Mouse (Mus musculus): Measurements from ENCODE around the gene Bax. TPM values are rescaled to one million over a fixed set of nuclear protein-coding genes. Genes with fewer than 3 reads are reported as not detected.

The Bax gene
- total and polyA plus RNA-seq, 2 experiments from 2014 or later = 120 to 276 TPM

GRCm38 (mm10) chr7:45507583-45507982, 40.9 kb upstream of the Bax start:
- 91% methylated on average over 6 of the region's 6 CpGs for WGBS

GRCm38 (mm10) chr7:45498427-45498826, 31.7 kb upstream of the Bax start:
- WGBS = 96% methylated on average over 6 of the region's 6 CpGs
- Histone ChIP-seq H3K9ac (no peak overlapping the region), H3K9me3 (ENCODE audit: low read length) (no peaks in the 10 kb centered on the region), H3K4me2 (ENCODE audit: low read depth) (no peak overlapping the region), H3K4me3 (ENCODE audit: low read depth, low read length) (no peak overlapping the region), H3K4me1 (ENCODE audit: insufficient read depth) (no peaks in the 10 kb centered on the region), H3K27me3 (ENCODE audit: insufficient read depth, low read length) (no peaks in the 10 kb centered on the region), H3K36me3 (ENCODE audit: insufficient read depth) (peaks cover 79% of the 10 kb centered on the region), H3K27ac (ENCODE audit: low read depth, low read length) (no peak overlapping the region)
- DNase-seq = no peak
- ATAC-seq = no peak
- TF ChIP-seq CTCF (IDR thresholded peaks at IDR 0.05; ENCODE audit: low read depth) = no peak

More at GRCm38 (mm10) chr7:45507583-45507982, 40.9 kb upstream of the Bax start:
- Histone ChIP-seq H3K9ac (no peak overlapping the region), H3K4me1 (ENCODE audit: insufficient read depth) (peaks cover 8% of the 10 kb centered on the region), H3K27me3 (ENCODE audit: insufficient read depth, low read length) (no peaks in the 10 kb centered on the region), H3K4me3 (ENCODE audit: low read depth, low read length) (no peak overlapping the region), H3K4me2 (ENCODE audit: low read depth) (no peak overlapping the region), H3K27ac (ENCODE audit: low read depth, low read length) (no peak overlapping the region), H3K9me3 (ENCODE audit: low read length) (no peaks in the 10 kb centered on the region), H3K36me3 (ENCODE audit: insufficient read depth) (peaks cover 20% of the 10 kb centered on the region)
- no peak for ATAC-seq
- no peak for DNase-seq
- TF ChIP-seq CTCF (IDR thresholded peaks at IDR 0.05; ENCODE audit: low read depth) = no peak

- H3K9ac ChIP-seq = no peak overlapping the region
- H3K27me3 ChIP-seq (ENCODE audit: insufficient read depth, low read length) = no peaks in the 10 kb centered on the region
- TF ChIP-seq CTCF (IDR thresholded peaks at IDR 0.05; ENCODE audit: low read depth) = no peak
- no peak overlapping the region for H3K4me2 ChIP-seq (ENCODE audit: low read depth)
- no peaks in the 10 kb centered on the region for H3K4me1 ChIP-seq (ENCODE audit: insufficient read depth)
- 84% methylated on average over 9 of the region's 9 CpGs for WGBS
- DNase-seq = no peak
- ATAC-seq = no peak
- H3K36me3 ChIP-seq (ENCODE audit: insufficient read depth) = peaks cover 70% of the 10 kb centered on the region
- H3K4me3 ChIP-seq (ENCODE audit: low read depth, low read length) = no peak overlapping the region
- no peak overlapping the region for H3K27ac ChIP-seq (ENCODE audit: low read depth, low read length)
- no peaks in the 10 kb centered on the region for H3K9me3 ChIP-seq (ENCODE audit: low read length)
These were observed 27.9 kb upstream of the Bax start for GRCm38 (mm10) chr7:45494548-45494947.

- Histone ChIP-seq H3K4me2 (ENCODE audit: low read depth) (no peak overlapping the region), H3K36me3 (ENCODE audit: insufficient read depth) (peaks cover 54% of the 10 kb centered on the region), H3K4me1 (ENCODE audit: insufficient read depth) (0 out of 2 replicates have a peak, but pooled peaks cover 6% of the 10 kb centered on the region), H3K9me3 (ENCODE audit: low read length) (no peaks in the 10 kb centered on the region), H3K27ac (ENCODE audit: low read depth, low read length) (no peak overlapping the region), H3K4me3 (ENCODE audit: low read depth, low read length) (no peak overlapping the region), H3K27me3 (ENCODE audit: insufficient read depth, low read length) (no peaks in the 10 kb centered on the region), H3K9ac (no peak overlapping the region)
- DNase-seq = no peak
- 94% methylated on average over 5 of the region's 5 CpGs for WGBS
- TF ChIP-seq CTCF (IDR thresholded peaks at IDR 0.05; ENCODE audit: low read depth) = no peak
- ATAC-seq = no peak
These were observed 26.3 kb upstream of the Bax start for GRCm38 (mm10) chr7:45492951-45493350.

GRCm38 (mm10) chr7:45492225-45492844, 25.6 kb upstream of the Bax start:
- H3K27me3 ChIP-seq (ENCODE audit: insufficient read depth, low read length) = no peaks in the 10 kb centered on the region
- ATAC-seq (no peak), DNase-seq (no peak)
- WGBS = 93% methylated on average over 8 of the region's 8 CpGs
- no peak overlapping the region for H3K4me3 ChIP-seq (ENCODE audit: low read depth, low read length)
- no peak overlapping the region for H3K27ac ChIP-seq (ENCODE audit: low read depth, low read length)
- no peak overlapping the region for H3K4me2 ChIP-seq (ENCODE audit: low read depth)
- H3K9me3 ChIP-seq (ENCODE audit: low read length) = no peaks in the 10 kb centered on the region
- no peak overlapping the region for H3K9ac ChIP-seq
- no peak for TF ChIP-seq CTCF (IDR thresholded peaks at IDR 0.05; ENCODE audit: low read depth)
- 0 out of 2 replicates have a peak, but pooled peaks cover 6% of the 10 kb centered on the region for H3K4me1 ChIP-seq (ENCODE audit: insufficient read depth)
- H3K36me3 ChIP-seq (ENCODE audit: insufficient read depth) = peaks cover 48% of the 10 kb centered on the region

GRCm38 (mm10) chr7:45491264-45491663, 24.6 kb upstream of the Bax start:
- no peak overlapping the region for H3K27ac ChIP-seq (ENCODE audit: low read depth, low read length)
- H3K36me3 ChIP-seq (ENCODE audit: insufficient read depth) = peaks cover 38% of the 10 kb centered on the region
- H3K9ac ChIP-seq = no peak overlapping the region
- no peak for TF ChIP-seq CTCF (IDR thresholded peaks at IDR 0.05; ENCODE audit: low read depth)
- H3K4me1 ChIP-seq (ENCODE audit: insufficient read depth) = 0 out of 2 replicates have a peak, but pooled peaks cover 6% of the 10 kb centered on the region
- no peak overlapping the region for H3K4me2 ChIP-seq (ENCODE audit: low read depth)
- no peak for DNase-seq
- H3K4me3 ChIP-seq (ENCODE audit: low read depth, low read length) = no peak overlapping the region
- ATAC-seq = no peak
- no peaks in the 10 kb centered on the region for H3K9me3 ChIP-seq (ENCODE audit: low read length)
- H3K27me3 ChIP-seq (ENCODE audit: insufficient read depth, low read length) = no peaks in the 10 kb centered on the region
- WGBS = 30% methylated on average over 3 of the region's 3 CpGs

GRCm38 (mm10) chr7:45490822-45491221, 24.1 kb upstream of the Bax start:
- H3K4me1 ChIP-seq (ENCODE audit: insufficient read depth) = 0 out of 2 replicates have a peak, but pooled peaks cover 6% of the 10 kb centered on the region
- DNase-seq (no peak), ATAC-seq (no peak)
- no peak overlapping the region for H3K4me3 ChIP-seq (ENCODE audit: low read depth, low read length)
- no peaks in the 10 kb centered on the region for H3K9me3 ChIP-seq (ENCODE audit: low read length)
- H3K4me2 ChIP-seq (ENCODE audit: low read depth) = no peak overlapping the region
- TF ChIP-seq CTCF (IDR thresholded peaks at IDR 0.05; ENCODE audit: low read depth) = no peak
- no peak overlapping the region for H3K27ac ChIP-seq (ENCODE audit: low read depth, low read length)
- WGBS = 60% methylated on average over 9 of the region's 9 CpGs
- no peaks in the 10 kb centered on the region for H3K27me3 ChIP-seq (ENCODE audit: insufficient read depth, low read length)
- H3K36me3 ChIP-seq (ENCODE audit: insufficient read depth) = peaks cover 34% of the 10 kb centered on the region
- H3K9ac ChIP-seq = no peak overlapping the region

Measured in forebrain, postnatal 0 days (tissue).